Mouse (Mus musculus) forebrain, embryonic 13.5 days (tissue): Measurements from ENCODE around the gene Bdkrb1. TPM values are rescaled to one million over a fixed set of nuclear protein-coding genes. Genes with fewer than 3 reads are reported as not detected.

Experiments used
- ATAC-seq: fragments of 200-750 bp; cut with Nextera tagmentation; 2 replicates; pipeline ENCODE4 v1.8.0; 2017
- H3K27ac ChIP-seq: fragments of 300-500 bp; sonication (generic); 2 replicates; pipeline ENCODE4 v1.5.1; 2015; ENCODE audit warnings: inconsistent platforms, mild to moderate bottlenecking, moderate library complexity
- H3K27me3 ChIP-seq: fragments of 300-500 bp; sonication (generic); 2 replicates; pipeline ENCODE4 v1.6.1; 2015; ENCODE audit warnings: mild to moderate bottlenecking, inconsistent platforms
- H3K36me3 ChIP-seq: fragments of 300-500 bp; sonication (generic); 2 replicates; pipeline ENCODE4 v1.6.1; 2015; ENCODE audit warnings: mild to moderate bottlenecking, inconsistent platforms; ENCODE audit not compliant: poor library complexity, severe bottlenecking
- H3K4me1 ChIP-seq: fragments of 300-500 bp; sonication (generic); 2 replicates; pipeline ENCODE4 v1.6.1; 2015; ENCODE audit warnings: inconsistent platforms
- H3K4me2 ChIP-seq: fragments of 300-500 bp; sonication (generic); 2 replicates; pipeline ENCODE4 v1.6.1; 2015; ENCODE audit warnings: inconsistent platforms, mild to moderate bottlenecking, moderate library complexity
- H3K4me3 ChIP-seq: fragments of 300-500 bp; sonication (generic); 2 replicates; pipeline ENCODE4 v1.5.1; 2015; ENCODE audit warnings: mild to moderate bottlenecking, inconsistent platforms
- H3K9ac ChIP-seq: fragments of 300-500 bp; sonication (generic); 2 replicates; pipeline ENCODE4 v1.6.1; 2015; ENCODE audit warnings: mild to moderate bottlenecking, inconsistent platforms
- H3K9me3 ChIP-seq: fragments of 300-500 bp; sonication (generic); replicated peaks from 2 replicates; pipeline ENCODE4 v1.6.1; 2016; ENCODE audit warnings: inconsistent platforms
- WGBS: fragments of 180-500 bp; shearing (Covaris S2); methylation state at CpG from one replicate; pipeline ENCODE4 v1.1.7; 2015; 5-methylcytosine and 5-hydroxymethylcytosine counted together
- polyA plus RNA-seq: library from polyadenylated mRNA; unstranded; fragments of >200 nt; fragmentation: Nextera tagmentation; extraction: Ambion mirVana; gene quantifications from 2 replicates; pipeline ENCODE4 v1.2.1, GENCODE M21; 2015

The Bdkrb1 gene
- polyA plus RNA-seq, result not detected in 2 replicates

- H3K36me3 ChIP-seq, result no peaks in the 10 kb centered on the region
- WGBS, result 79% methylated on average over 11 of the region's 11 CpGs
- peaks cover 7% of the 10 kb centered on the region for H3K4me1 ChIP-seq
- ATAC-seq, result no peak
- H3K9me3 ChIP-seq, result no peaks in the 10 kb centered on the region
- no peak within 1 kb of the TSS for H3K4me3 ChIP-seq
- no peak within 1 kb of the TSS for H3K9ac ChIP-seq
- no peak within 1 kb of the TSS for H3K4me2 ChIP-seq
- no peak within 1 kb of the TSS; the same call in 1 of the 2 replicates for H3K27ac ChIP-seq
- no peaks in the 10 kb centered on the region for H3K27me3 ChIP-seq
These were observed at the start of gene Bdkrb1 for GRCm38 (mm10) chr12:105602581-105603210. Gene Bdkrb1, plus strand, starts transcription at chr12:105603085.

GRCm38 (mm10) chr12:105554151-105554772 lies 48.6 kb upstream of the Bdkrb1 start:
- H3K4me3 ChIP-seq, result no peak overlapping the region
- no peak overlapping the region for H3K9ac ChIP-seq
- no peak for ATAC-seq
- H3K27me3 ChIP-seq, result no peaks in the 10 kb centered on the region
- H3K4me2 ChIP-seq, result no peak overlapping the region
- 86% methylated on average over 8 of the region's 8 CpGs for WGBS
- H3K4me1 ChIP-seq, result 0 out of 2 replicates have a peak, but pooled peaks cover 5% of the 10 kb centered on the region
- no peak overlapping the region for H3K27ac ChIP-seq
- no peaks in the 10 kb centered on the region for H3K36me3 ChIP-seq
- H3K9me3 ChIP-seq, result no peaks in the 10 kb centered on the region; the same call in 1 of the 2 replicates

- H3K9me3 ChIP-seq, result no peaks in the 10 kb centered on the region; the same call in 1 of the 2 replicates
- WGBS, result 80% methylated on average over 5 of the region's 5 CpGs
These were observed 47.7 kb upstream of the Bdkrb1 start for GRCm38 (mm10) chr12:105555172-105555571.

GRCm38 (mm10) chr12:105557250-105557925 lies 45.5 kb upstream of the Bdkrb1 start:
- peaks cover 15% of the 10 kb centered on the region for H3K27me3 ChIP-seq
- no peaks in the 10 kb centered on the region for H3K36me3 ChIP-seq
- no peaks in the 10 kb centered on the region; the same call in 1 of the 2 replicates for H3K9me3 ChIP-seq
- no peak overlapping the region for H3K4me3 ChIP-seq
- no peak overlapping the region for H3K4me2 ChIP-seq
- H3K27ac ChIP-seq, result no peak overlapping the region
- no peak overlapping the region for H3K9ac ChIP-seq
- H3K4me1 ChIP-seq, result 0 out of 2 replicates have a peak, but pooled peaks cover 5% of the 10 kb centered on the region
- WGBS, result 71% methylated on average over 7 of the region's 7 CpGs
- ATAC-seq, result no peak

More at GRCm38 (mm10) chr12:105555172-105555571, 47.7 kb upstream of the Bdkrb1 start:
- no peak for ATAC-seq
- no peak overlapping the region for H3K4me3 ChIP-seq
- H3K27ac ChIP-seq, result no peak overlapping the region
- H3K27me3 ChIP-seq, result no peaks in the 10 kb centered on the region
- H3K9ac ChIP-seq, result no peak overlapping the region
- H3K36me3 ChIP-seq, result no peaks in the 10 kb centered on the region
- 0 out of 2 replicates have a peak, but pooled peaks cover 5% of the 10 kb centered on the region for H3K4me1 ChIP-seq
- no peak overlapping the region for H3K4me2 ChIP-seq

GRCm38 (mm10) chr12:105561007-105561534 lies 41.8 kb upstream of the Bdkrb1 start:
- WGBS, result 46% methylated on average over 8 of the region's 8 CpGs
- Histone ChIP-seq H3K9me3 (no peaks in the 10 kb centered on the region; the same call in 1 of the 2 replicates), H3K4me2 (no peak overlapping the region), H3K27me3 (peaks cover 46% of the 10 kb centered on the region), H3K4me1 (peaks cover 18% of the 10 kb centered on the region), H3K36me3 (no peaks in the 10 kb centered on the region), H3K4me3 (no peak overlapping the region), H3K9ac (no peak overlapping the region), H3K27ac (no peak overlapping the region)
- ATAC-seq, result no peak

- ATAC-seq, result no peak
- no peaks in the 10 kb centered on the region for H3K36me3 ChIP-seq
- H3K4me1 ChIP-seq, result peaks cover 17% of the 10 kb centered on the region
- peaks cover 5% of the 10 kb centered on the region for H3K9me3 ChIP-seq
- 35% methylated on average over 8 of the region's 8 CpGs for WGBS
- peak overlapping the region; percentile 66 for H3K4me2 ChIP-seq
- H3K9ac ChIP-seq, result no peak overlapping the region
- no peak overlapping the region for H3K27ac ChIP-seq
- H3K4me3 ChIP-seq, result peak overlapping the region; percentile 33; the same call in 1 of the 2 replicates
- H3K27me3 ChIP-seq, result peaks cover 46% of the 10 kb centered on the region
These were observed 40.6 kb upstream of the Bdkrb1 start for GRCm38 (mm10) chr12:105562056-105562820.

GRCm38 (mm10) chr12:105562936-105563680 lies 39.8 kb upstream of the Bdkrb1 start, which contains the start of gene Bdkrb2:
Gene Bdkrb2, plus strand, starts transcription at chr12:105563226.
- H3K9ac ChIP-seq, result peak within 1 kb of the TSS; percentile 53
- ATAC-seq, result peak; percentile 41; the same call in 1 of the 2 replicates
- peak within 1 kb of the TSS; percentile 33 for H3K4me3 ChIP-seq
- WGBS, result 1% methylated on average over 25 of the region's 25 CpGs
- H3K36me3 ChIP-seq, result no peaks in the 10 kb centered on the region
- peaks cover 46% of the 10 kb centered on the region for H3K27me3 ChIP-seq
- peaks cover 5% of the 10 kb centered on the region for H3K9me3 ChIP-seq
- peaks cover 17% of the 10 kb centered on the region for H3K4me1 ChIP-seq
- no peak within 1 kb of the TSS for H3K27ac ChIP-seq
- H3K4me2 ChIP-seq, result peak within 1 kb of the TSS; percentile 66

- peak overlapping the region; percentile 33 for H3K4me3 ChIP-seq
- H3K4me1 ChIP-seq, result peaks cover 17% of the 10 kb centered on the region
- peak overlapping the region; percentile 21; the same call in 1 of the 2 replicates for H3K9ac ChIP-seq
- H3K4me2 ChIP-seq, result peak overlapping the region; percentile 66
- H3K9me3 ChIP-seq, result peaks cover 5% of the 10 kb centered on the region; the same call in 1 of the 2 replicates
- ATAC-seq, result no peak
- no peaks in the 10 kb centered on the region for H3K36me3 ChIP-seq
- H3K27ac ChIP-seq, result no peak overlapping the region
- peaks cover 46% of the 10 kb centered on the region for H3K27me3 ChIP-seq
- 7% methylated on average over 25 of the region's 25 CpGs for WGBS
These were observed 39.1 kb upstream of the Bdkrb1 start for GRCm38 (mm10) chr12:105563726-105564275.

- 83% methylated on average over 5 of the region's 5 CpGs for WGBS
These were observed 37.7 kb upstream of the Bdkrb1 start for GRCm38 (mm10) chr12:105565221-105565620.

GRCm38 (mm10) chr12:105571867-105572266 lies 31.0 kb upstream of the Bdkrb1 start:
- peaks cover 4% of the 10 kb centered on the region; the same call in 1 of the 2 replicates for H3K9me3 ChIP-seq
- WGBS, result 49% methylated on average over 3 of the region's 3 CpGs
- ATAC-seq, result no peak
- H3K4me3 ChIP-seq, result no peak overlapping the region
- no peaks in the 10 kb centered on the region for H3K4me1 ChIP-seq
- no peaks in the 10 kb centered on the region for H3K36me3 ChIP-seq
- no peak overlapping the region for H3K27ac ChIP-seq
- H3K27me3 ChIP-seq, result no peaks in the 10 kb centered on the region
- H3K9ac ChIP-seq, result no peak overlapping the region
- no peak overlapping the region for H3K4me2 ChIP-seq

More at GRCm38 (mm10) chr12:105565221-105565620, 37.7 kb upstream of the Bdkrb1 start:
- no peaks in the 10 kb centered on the region for H3K36me3 ChIP-seq
- H3K27me3 ChIP-seq, result peaks cover 46% of the 10 kb centered on the region
- H3K27ac ChIP-seq, result no peak overlapping the region
- no peak overlapping the region for H3K4me3 ChIP-seq
- no peak overlapping the region for H3K4me2 ChIP-seq
- peaks cover 17% of the 10 kb centered on the region for H3K4me1 ChIP-seq
- no peak overlapping the region for H3K9ac ChIP-seq
- ATAC-seq, result no peak
- peaks cover 5% of the 10 kb centered on the region; the same call in 1 of the 2 replicates for H3K9me3 ChIP-seq
